In genomic region chr7:137914506-137914905, GRCm38 (mm10) we compare ENCODE assay signal across 18 mouse cellular contexts.
"Had no signal": no experiment of that assay in that cellular context is flagged by ENCODE, and none has a peak within 500 bp of the region (broad histone marks: within the 10 kb centered on the region; RNA-seq: fewer than 3 reads in every experiment).

No protein-coding gene starts in this region.

- DNase-seq: left cerebral cortex, postnatal 4 days; liver, postnatal 0 days; lung, embryonic 14.5 days; thymus, postnatal 25 days had no signal

- H3K4me1 ChIP-seq: intestine, embryonic 15.5 days; limb, embryonic 15.5 days; megakaryocyte, embryonic 14.5 days; stomach, embryonic 15.5 days had no signal

- ATAC-seq: intestine, embryonic 15.5 days; liver, postnatal 0 days; lung, postnatal 0 days; midbrain, embryonic 13.5 days; midbrain, embryonic 16.5 days had no signal

- H3K4me3 ChIP-seq: intestine, embryonic 15.5 days; limb, embryonic 12.5 days; limb, embryonic 15.5 days; megakaryocyte, embryonic 14.5 days; midbrain, embryonic 10.5 days; midbrain, embryonic 13.5 days; myocyte; neural tube, embryonic 13.5 days; stomach, embryonic 15.5 days had no signal

- H3K4me2 ChIP-seq: intestine, embryonic 15.5 days; limb, embryonic 12.5 days; limb, embryonic 15.5 days; liver, embryonic 11.5 days; lung, embryonic 14.5 days; midbrain, embryonic 13.5 days; neural tube, embryonic 13.5 days; stomach, embryonic 15.5 days had no signal

- H3K9me3 ChIP-seq: intestine, embryonic 15.5 days; limb, embryonic 12.5 days; limb, embryonic 15.5 days; megakaryocyte, embryonic 14.5 days; midbrain, embryonic 10.5 days; midbrain, embryonic 13.5 days; neural tube, embryonic 13.5 days; stomach, embryonic 15.5 days had no signal

- H3K36me3 ChIP-seq: intestine, embryonic 15.5 days; limb, embryonic 12.5 days; limb, embryonic 15.5 days; midbrain, embryonic 10.5 days; midbrain, embryonic 13.5 days; neural tube, embryonic 13.5 days; stomach, embryonic 15.5 days had no signal

- H3K27ac ChIP-seq: intestine, embryonic 15.5 days; limb, embryonic 12.5 days; limb, embryonic 15.5 days; liver, embryonic 14.5 days; macrophage; midbrain, embryonic 10.5 days; midbrain, embryonic 13.5 days; neural tube, embryonic 13.5 days; stomach, embryonic 15.5 days had no signal

- H3K27me3 ChIP-seq: intestine, embryonic 15.5 days; limb, embryonic 12.5 days; limb, embryonic 15.5 days; megakaryocyte, embryonic 14.5 days; neural tube, embryonic 13.5 days; stomach, embryonic 15.5 days had no signal

- H3K9ac ChIP-seq: intestine, embryonic 15.5 days; limb, embryonic 12.5 days; limb, embryonic 15.5 days; liver, embryonic 14.5 days; liver, postnatal 0 days; lung, embryonic 14.5 days; midbrain, embryonic 13.5 days; neural tube, embryonic 13.5 days; stomach, embryonic 15.5 days had no signal
